Mouse (Mus musculus): Measurements from ENCODE around the gene Polr2e.

GRCm38 (mm10) chr10:80053259-80053780 is 13.7 kb upstream of the Polr2e start:
- TF ChIP-seq CTCF (IDR thresholded peaks at IDR 0.05; ENCODE audit: low read depth, low read length) (no peak), POLR2A (IDR thresholded peaks at IDR 0.05; ENCODE audit: borderline replicate concordance, low read depth, low read length) (peak; percentile 79)
